Mouse (Mus musculus) kidney, postnatal 0 days (tissue): ENCODE results near the gene Fam53b. TPM values are rescaled to one million over a fixed set of nuclear protein-coding genes. Genes with fewer than 3 reads are reported as not detected.
A peak's percentile ranks its signal among the peaks of the same experiment; 100 is the strongest.

ENCODE experiments used
- ATAC-seq: fragments of 200-750 bp; cut with Nextera tagmentation; replicated peaks from 2 replicates; pipeline ENCODE4 v1.8.0; 2017; ENCODE audit warnings: low read depth, moderate number of reproducible peaks, moderate TSS enrichment, moderate library complexity; ENCODE audit not compliant: low FRiP score
- DNase-seq: peaks from one replicate; pipeline ENCODE4 v3.0.0-alpha.2; 2016; ENCODE audit warnings: low spot score
- H3K27ac ChIP-seq: fragments of 300-500 bp; sonication (generic); 2 replicates; pipeline ENCODE4 v1.5.1; 2014; ENCODE audit warnings: mild to moderate bottlenecking
- H3K27me3 ChIP-seq: fragments of 300-500 bp; sonication (generic); 2 replicates; pipeline ENCODE4 v1.6.1; 2014; ENCODE audit warnings: low read length, mixed read lengths; ENCODE audit not compliant: insufficient read depth
- H3K36me3 ChIP-seq: fragments of 300-500 bp; sonication (generic); 2 replicates; pipeline ENCODE4 v1.6.1; 2014; ENCODE audit warnings: low read length, mixed read lengths; ENCODE audit not compliant: insufficient read depth
- H3K4me1 ChIP-seq: fragments of 300-500 bp; sonication (generic); replicated peaks from 2 replicates; pipeline ENCODE4 v1.6.1; 2014; ENCODE audit warnings: antibody characterized with exemption, low read length, mixed read lengths; ENCODE audit not compliant: insufficient read depth
- H3K4me2 ChIP-seq: fragments of 300-500 bp; sonication (generic); 2 replicates; pipeline ENCODE4 v1.6.1; 2014; ENCODE audit warnings: mild to moderate bottlenecking, low read length, moderate library complexity, mixed read lengths
- H3K4me3 ChIP-seq: fragments of 300-500 bp; sonication (generic); replicated peaks from 2 replicates; pipeline ENCODE4 v1.5.1; 2014; ENCODE audit warnings: low read depth, low read length
- H3K9ac ChIP-seq: fragments of 300-500 bp; sonication (generic); 2 replicates; pipeline ENCODE4 v1.6.1; 2014; ENCODE audit warnings: low read depth, low read length
- H3K9me3 ChIP-seq: fragments of 300-500 bp; sonication (generic); replicated peaks from 2 replicates; pipeline ENCODE4 v1.6.1; 2016; ENCODE audit warnings: low read length, inconsistent platforms, mixed read lengths
- CTCF ChIP-seq: IDR thresholded peaks from 2 replicates; pipeline ENCODE4 v1.5.1; 2016; ENCODE audit warnings: antibody characterized with exemption, low read depth, mild to moderate bottlenecking, moderate library complexity
- WGBS: fragments of 180-500 bp; shearing (Covaris S2); extraction: QIAGEN DNeasy Blood & Tissue Kit; methylation state at CpG from one replicate; pipeline ENCODE4 v1.1.7; 2014; 5-methylcytosine and 5-hydroxymethylcytosine counted together
- polyA plus RNA-seq: library from polyadenylated mRNA; unstranded; fragments of >200 nt; fragmentation: Nextera tagmentation; extraction: Ambion mirVana; gene quantifications from 2 replicates; pipeline ENCODE4 v1.2.1, GENCODE M21; 2015

Fam53b gene
- polyA plus RNA-seq, 1 experiment from 2014 or later, result 17.5 TPM

GRCm38 (mm10) chr7:132699165-132699564, 114.5 kb downstream of the Fam53b start:
- Histone ChIP-seq H3K9ac (no peak overlapping the region), H3K27me3 (no peaks in the 10 kb centered on the region), H3K9me3 (no peaks in the 10 kb centered on the region), H3K4me2 (no peak overlapping the region), H3K4me3 (no peak overlapping the region), H3K4me1 (no peaks in the 10 kb centered on the region), H3K36me3 (no peaks in the 10 kb centered on the region), H3K27ac (no peak overlapping the region)
- no peak for TF ChIP-seq CTCF
- 61% methylated on average over 4 of the region's 4 CpGs for WGBS
- no peak for DNase-seq
- no peak for ATAC-seq

- DNase-seq, result no peak
- H3K4me3 ChIP-seq, result no peak overlapping the region
- no peaks in the 10 kb centered on the region for H3K4me1 ChIP-seq
- TF ChIP-seq CTCF, result no peak
- H3K9me3 ChIP-seq, result no peaks in the 10 kb centered on the region
- H3K36me3 ChIP-seq, result no peaks in the 10 kb centered on the region
- no peak overlapping the region for H3K27ac ChIP-seq
- ATAC-seq, result no peak
- H3K27me3 ChIP-seq, result no peaks in the 10 kb centered on the region
- H3K9ac ChIP-seq, result no peak overlapping the region
- WGBS, result 74% methylated on average over 4 of the region's 4 CpGs
- H3K4me2 ChIP-seq, result no peak overlapping the region
Observed at GRCm38 (mm10) chr7:132698737-132699136, 114.9 kb downstream of the Fam53b start.

GRCm38 (mm10) chr7:132697258-132697796, 116.4 kb downstream of the Fam53b start:
- no peak overlapping the region for H3K4me2 ChIP-seq
- no peaks in the 10 kb centered on the region; the same call in 1 of the 2 replicates for H3K4me1 ChIP-seq
- no peak for DNase-seq
- TF ChIP-seq CTCF, result no peak
- no peak overlapping the region for H3K9ac ChIP-seq
- no peak overlapping the region for H3K4me3 ChIP-seq
- no peak for ATAC-seq
- H3K27ac ChIP-seq, result no peak overlapping the region
- H3K27me3 ChIP-seq, result no peaks in the 10 kb centered on the region
- H3K36me3 ChIP-seq, result no peaks in the 10 kb centered on the region
- WGBS, result 84% methylated on average over 8 of the region's 8 CpGs
- H3K9me3 ChIP-seq, result no peaks in the 10 kb centered on the region

- no peak for TF ChIP-seq CTCF
Observed at GRCm38 (mm10) chr7:132693561-132693960, 120.1 kb downstream of the Fam53b start.

GRCm38 (mm10) chr7:132692719-132693118, 121.0 kb downstream of the Fam53b start:
- Histone ChIP-seq H3K9ac (no peak overlapping the region), H3K4me3 (no peak overlapping the region), H3K27me3 (no peaks in the 10 kb centered on the region), H3K36me3 (no peaks in the 10 kb centered on the region), H3K4me2 (no peak overlapping the region), H3K9me3 (no peaks in the 10 kb centered on the region), H3K4me1 (peaks cover 8% of the 10 kb centered on the region), H3K27ac (peak overlapping the region; percentile 50; the same call in 1 of the 2 replicates)
- DNase-seq (no peak), ATAC-seq (no peak)
- no peak for TF ChIP-seq CTCF
- 74% methylated on average over 9 of the region's 9 CpGs for WGBS

More at GRCm38 (mm10) chr7:132693561-132693960, 120.1 kb downstream of the Fam53b start:
- peak; percentile 67; the same call in 1 of the 2 replicates for ATAC-seq
- WGBS, result 64% methylated on average over 2 of the region's 2 CpGs
- Histone ChIP-seq H3K4me1 (no peaks in the 10 kb centered on the region; the same call in 1 of the 2 replicates), H3K27ac (peak overlapping the region; percentile 50; the same call in 1 of the 2 replicates), H3K36me3 (no peaks in the 10 kb centered on the region), H3K4me2 (no peak overlapping the region), H3K9me3 (no peaks in the 10 kb centered on the region), H3K27me3 (no peaks in the 10 kb centered on the region), H3K9ac (no peak overlapping the region), H3K4me3 (no peak overlapping the region)
- DNase-seq, result no peak

GRCm38 (mm10) chr7:132690716-132691472, 122.8 kb downstream of the Fam53b start:
- H3K4me2 ChIP-seq, result no peak overlapping the region
- H3K27ac ChIP-seq, result no peak overlapping the region
- TF ChIP-seq CTCF, result no peak
- H3K36me3 ChIP-seq, result no peaks in the 10 kb centered on the region
- H3K4me3 ChIP-seq, result no peak overlapping the region
- ATAC-seq, result no peak
- WGBS, result 89% methylated on average over 14 of the region's 14 CpGs
- H3K27me3 ChIP-seq, result no peaks in the 10 kb centered on the region
- no peaks in the 10 kb centered on the region for H3K9me3 ChIP-seq
- H3K9ac ChIP-seq, result no peak overlapping the region
- DNase-seq, result no peak
- peaks cover 15% of the 10 kb centered on the region for H3K4me1 ChIP-seq
